Mouse (Mus musculus) induced T-regulatory cell, adult 2 months (primary cell): ENCODE results near the gene S100a3.

Experiments
- DNase-seq: peaks from one replicate; pipeline ENCODE4 v3.0.0-alpha.2; 2012; ENCODE audit warnings: low read depth

The S100a3 gene

GRCm38 (mm10) chr3:90601486-90602110, 41.2 kb downstream of the S100a3 start, which contains the start of gene Gm42674:
Gene Gm42674, plus strand, starts transcription at chr3:90601904.
- DNase-seq: no peak

- DNase-seq: peak; percentile 61
These were observed 43.2 kb downstream of the S100a3 start, which contains the start of gene S100a4 for GRCm38 (mm10) chr3:90603623-90604022. Gene S100a4, plus strand, starts transcription at chr3:90603771.

GRCm38 (mm10) chr3:90604416-90604815, 44.0 kb downstream of the S100a3 start:
- peak; percentile 49 for DNase-seq

- DNase-seq: peak; percentile 63
These were observed 44.7 kb downstream of the S100a3 start for GRCm38 (mm10) chr3:90605049-90605448.

GRCm38 (mm10) chr3:90605736-90606135, 45.4 kb downstream of the S100a3 start:
- no peak for DNase-seq

- DNase-seq: no peak
These were observed 45.8 kb downstream of the S100a3 start for GRCm38 (mm10) chr3:90606185-90606584.

GRCm38 (mm10) chr3:90607361-90607760, 47.0 kb downstream of the S100a3 start:
- DNase-seq: no peak

- no peak for DNase-seq
These were observed 47.8 kb downstream of the S100a3 start, which contains the start of gene S100a5 for GRCm38 (mm10) chr3:90608223-90608622. Gene S100a5, plus strand, starts transcription at chr3:90608523.

- no peak for DNase-seq
These were observed 48.7 kb downstream of the S100a3 start for GRCm38 (mm10) chr3:90609102-90609501.

- no peak for DNase-seq
These were observed 51.1 kb downstream of the S100a3 start for GRCm38 (mm10) chr3:90611494-90611893.

- peak; percentile 72 for DNase-seq
These were observed 51.7 kb downstream of the S100a3 start for GRCm38 (mm10) chr3:90612061-90612460.

GRCm38 (mm10) chr3:90612728-90613291, 52.4 kb downstream of the S100a3 start, which contains the start of gene S100a6:
Gene S100a6, plus strand, starts transcription at chr3:90612882.
- DNase-seq: peak; percentile 93

GRCm38 (mm10) chr3:90613461-90614147, 53.2 kb downstream of the S100a3 start:
- DNase-seq: peak; percentile 53

GRCm38 (mm10) chr3:90614148-90614530, 53.8 kb downstream of the S100a3 start:
- no peak for DNase-seq

- DNase-seq: no peak
These were observed 54.4 kb downstream of the S100a3 start for GRCm38 (mm10) chr3:90614611-90615251.

GRCm38 (mm10) chr3:90615415-90615814, 55.0 kb downstream of the S100a3 start:
- DNase-seq: peak; percentile 93

- no peak for DNase-seq
These were observed 55.5 kb downstream of the S100a3 start for GRCm38 (mm10) chr3:90615911-90616310.

GRCm38 (mm10) chr3:90617586-90617985, 57.2 kb downstream of the S100a3 start:
- peak; percentile 67 for DNase-seq

- no peak for DNase-seq
These were observed 61.2 kb downstream of the S100a3 start for GRCm38 (mm10) chr3:90621552-90621951.

GRCm38 (mm10) chr3:90623435-90624071, 63.2 kb downstream of the S100a3 start:
- DNase-seq: peak; percentile 65

- no peak for DNase-seq
These were observed 65.1 kb downstream of the S100a3 start for GRCm38 (mm10) chr3:90625496-90625895.
